Mouse (Mus musculus): ENCODE data around the gene Tnfrsf1a. TPM values are rescaled to one million over a fixed set of nuclear protein-coding genes. Genes with fewer than 3 reads are reported as not detected.

Gene Tnfrsf1a
- polyA plus RNA-seq, 1 experiment from 2014 or later, result 13.2 TPM

- H3K36me3 ChIP-seq (ENCODE audit: control insufficient read depth, insufficient read depth), result no peaks in the 10 kb centered on the region
- H3K4me3 ChIP-seq (replicated peaks; ENCODE audit: low read length), result no peak overlapping the region
- H3K27me3 ChIP-seq (replicated peaks; ENCODE audit: control insufficient read depth, insufficient read depth, low read length), result 0 out of 2 replicates have a peak, but pooled peaks cover 3% of the 10 kb centered on the region
- H3K27ac ChIP-seq (ENCODE audit: low read length), result no peak overlapping the region
- H3K4me1 ChIP-seq (replicated peaks; ENCODE audit: control insufficient read depth, insufficient read depth, low read length), result peaks cover 11% of the 10 kb centered on the region
- H3K9ac ChIP-seq (replicated peaks; ENCODE audit: low read depth, low read length), result no peak overlapping the region
- 92% methylated on average over 9 of the region's 9 CpGs for WGBS
- ATAC-seq, result no peak
- no peaks in the 10 kb centered on the region for H3K9me3 ChIP-seq (ENCODE audit: control insufficient read depth, low read length)
- H3K4me2 ChIP-seq (ENCODE audit: low read length), result peak overlapping the region; percentile 46; the same call in 1 of the 2 replicates
These were observed 37.0 kb upstream of the Tnfrsf1a start for GRCm38 (mm10) chr6:125312171-125312570.

GRCm38 (mm10) chr6:125312581-125313355 is 36.4 kb upstream of the Tnfrsf1a start:
- 77% methylated on average over 22 of the region's 22 CpGs for WGBS
- H3K4me2 ChIP-seq (ENCODE audit: low read length), result peak overlapping the region; percentile 46
- ATAC-seq, result no peak
- no peak overlapping the region for H3K27ac ChIP-seq (ENCODE audit: low read length)
- H3K9ac ChIP-seq (replicated peaks; ENCODE audit: low read depth, low read length), result no peak overlapping the region
- H3K4me3 ChIP-seq (replicated peaks; ENCODE audit: low read length), result peak overlapping the region; percentile 29
- 0 out of 2 replicates have a peak, but pooled peaks cover 3% of the 10 kb centered on the region for H3K27me3 ChIP-seq (replicated peaks; ENCODE audit: control insufficient read depth, insufficient read depth, low read length)
- no peaks in the 10 kb centered on the region for H3K9me3 ChIP-seq (ENCODE audit: control insufficient read depth, low read length)
- no peaks in the 10 kb centered on the region for H3K36me3 ChIP-seq (ENCODE audit: control insufficient read depth, insufficient read depth)
- H3K4me1 ChIP-seq (replicated peaks; ENCODE audit: control insufficient read depth, insufficient read depth, low read length), result peaks cover 11% of the 10 kb centered on the region

GRCm38 (mm10) chr6:125313546-125314230 is 35.5 kb upstream of the Tnfrsf1a start, which contains the start of gene Ltbr:
TSS of gene Ltbr (minus strand) at chr6:125313885.
- Histone ChIP-seq H3K36me3 (ENCODE audit: control insufficient read depth, insufficient read depth) (no peaks in the 10 kb centered on the region), H3K4me3 (replicated peaks; ENCODE audit: low read length) (peak within 1 kb of the TSS; percentile 29), H3K9ac (replicated peaks; ENCODE audit: low read depth, low read length) (peak within 1 kb of the TSS; percentile 62), H3K4me2 (ENCODE audit: low read length) (peak within 1 kb of the TSS; percentile 46), H3K27me3 (replicated peaks; ENCODE audit: control insufficient read depth, insufficient read depth, low read length) (0 out of 2 replicates have a peak, but pooled peaks cover 3% of the 10 kb centered on the region), H3K9me3 (ENCODE audit: control insufficient read depth, low read length) (no peaks in the 10 kb centered on the region), H3K27ac (ENCODE audit: low read length) (no peak within 1 kb of the TSS), H3K4me1 (replicated peaks; ENCODE audit: control insufficient read depth, insufficient read depth, low read length) (peaks cover 11% of the 10 kb centered on the region)
- ATAC-seq, result peak; percentile 71
- WGBS, result 4% methylated on average over 36 of the region's 46 CpGs

GRCm38 (mm10) chr6:125314231-125314563 is 35.0 kb upstream of the Tnfrsf1a start:
- Histone ChIP-seq H3K4me2 (ENCODE audit: low read length) (peak overlapping the region; percentile 46), H3K27ac (ENCODE audit: low read length) (no peak overlapping the region), H3K4me1 (replicated peaks; ENCODE audit: control insufficient read depth, insufficient read depth, low read length) (peaks cover 11% of the 10 kb centered on the region), H3K4me3 (replicated peaks; ENCODE audit: low read length) (peak overlapping the region; percentile 29), H3K9me3 (ENCODE audit: control insufficient read depth, low read length) (no peaks in the 10 kb centered on the region), H3K9ac (replicated peaks; ENCODE audit: low read depth, low read length) (peak overlapping the region; percentile 62), H3K36me3 (ENCODE audit: control insufficient read depth, insufficient read depth) (no peaks in the 10 kb centered on the region), H3K27me3 (replicated peaks; ENCODE audit: control insufficient read depth, insufficient read depth, low read length) (0 out of 2 replicates have a peak, but pooled peaks cover 3% of the 10 kb centered on the region)
- ATAC-seq, result peak; percentile 19
- 64% methylated on average over 7 of the region's 7 CpGs for WGBS

- no peak for ATAC-seq
- H3K36me3 ChIP-seq (ENCODE audit: control insufficient read depth, insufficient read depth), result no peaks in the 10 kb centered on the region
- peaks cover 11% of the 10 kb centered on the region for H3K4me1 ChIP-seq (replicated peaks; ENCODE audit: control insufficient read depth, insufficient read depth, low read length)
- no peak overlapping the region for H3K4me3 ChIP-seq (replicated peaks; ENCODE audit: low read length)
- no peak overlapping the region; the same call in 1 of the 2 replicates for H3K9ac ChIP-seq (replicated peaks; ENCODE audit: low read depth, low read length)
- no peak overlapping the region for H3K27ac ChIP-seq (ENCODE audit: low read length)
- WGBS, result 80% methylated on average over 6 of the region's 6 CpGs
- H3K27me3 ChIP-seq (replicated peaks; ENCODE audit: control insufficient read depth, insufficient read depth, low read length), result 0 out of 2 replicates have a peak, but pooled peaks cover 4% of the 10 kb centered on the region
- no peaks in the 10 kb centered on the region for H3K9me3 ChIP-seq (ENCODE audit: control insufficient read depth, low read length)
- H3K4me2 ChIP-seq (ENCODE audit: low read length), result no peak overlapping the region
These were observed 34.4 kb upstream of the Tnfrsf1a start for GRCm38 (mm10) chr6:125314746-125315145.

GRCm38 (mm10) chr6:125317077-125317476 is 32.1 kb upstream of the Tnfrsf1a start:
- ATAC-seq, result no peak
- WGBS, result 64% methylated on average over 7 of the region's 7 CpGs

GRCm38 (mm10) chr6:125318981-125319918 is 29.9 kb upstream of the Tnfrsf1a start:
- no peaks in the 10 kb centered on the region for H3K9me3 ChIP-seq (ENCODE audit: control insufficient read depth, low read length)
- H3K4me1 ChIP-seq (replicated peaks; ENCODE audit: control insufficient read depth, insufficient read depth, low read length), result peaks cover 4% of the 10 kb centered on the region; the same call in 1 of the 2 replicates
- H3K36me3 ChIP-seq (ENCODE audit: control insufficient read depth, insufficient read depth), result no peaks in the 10 kb centered on the region
- WGBS, result 67% methylated on average over 15 of the region's 15 CpGs
- peaks cover 24% of the 10 kb centered on the region for H3K27me3 ChIP-seq (replicated peaks; ENCODE audit: control insufficient read depth, insufficient read depth, low read length)
- ATAC-seq, result no peak
- no peak overlapping the region for H3K9ac ChIP-seq (replicated peaks; ENCODE audit: low read depth, low read length)
- no peak overlapping the region for H3K4me3 ChIP-seq (replicated peaks; ENCODE audit: low read length)
- H3K4me2 ChIP-seq (ENCODE audit: low read length), result no peak overlapping the region
- H3K27ac ChIP-seq (ENCODE audit: low read length), result no peak overlapping the region

More at GRCm38 (mm10) chr6:125317077-125317476, 32.1 kb upstream of the Tnfrsf1a start:
- H3K27ac ChIP-seq (ENCODE audit: low read length), result no peak overlapping the region
- no peaks in the 10 kb centered on the region for H3K36me3 ChIP-seq (ENCODE audit: control insufficient read depth, insufficient read depth)
- H3K4me2 ChIP-seq (ENCODE audit: low read length), result no peak overlapping the region
- H3K4me3 ChIP-seq (replicated peaks; ENCODE audit: low read length), result no peak overlapping the region
- peaks cover 14% of the 10 kb centered on the region for H3K4me1 ChIP-seq (replicated peaks; ENCODE audit: control insufficient read depth, insufficient read depth, low read length)
- peaks cover 20% of the 10 kb centered on the region for H3K27me3 ChIP-seq (replicated peaks; ENCODE audit: control insufficient read depth, insufficient read depth, low read length)
- no peaks in the 10 kb centered on the region for H3K9me3 ChIP-seq (ENCODE audit: control insufficient read depth, low read length)
- no peak overlapping the region for H3K9ac ChIP-seq (replicated peaks; ENCODE audit: low read depth, low read length)

- Histone ChIP-seq H3K4me2 (ENCODE audit: low read length) (no peak overlapping the region), H3K36me3 (ENCODE audit: control insufficient read depth, insufficient read depth) (no peaks in the 10 kb centered on the region), H3K9me3 (ENCODE audit: control insufficient read depth, low read length) (no peaks in the 10 kb centered on the region), H3K27ac (ENCODE audit: low read length) (no peak overlapping the region), H3K27me3 (replicated peaks; ENCODE audit: control insufficient read depth, insufficient read depth, low read length) (peaks cover 22% of the 10 kb centered on the region), H3K9ac (replicated peaks; ENCODE audit: low read depth, low read length) (no peak overlapping the region), H3K4me1 (replicated peaks; ENCODE audit: control insufficient read depth, insufficient read depth, low read length) (0 out of 2 replicates have a peak, but pooled peaks cover 3% of the 10 kb centered on the region), H3K4me3 (replicated peaks; ENCODE audit: low read length) (no peak overlapping the region)
- ATAC-seq, result no peak
These were observed 29.3 kb upstream of the Tnfrsf1a start for GRCm38 (mm10) chr6:125319919-125320296.

Measured in forebrain, embryonic 16.5 days (tissue).